Mouse (Mus musculus): Measurements from ENCODE around the gene Rab11fip3. TPM values are rescaled to one million over a fixed set of nuclear protein-coding genes. Genes with fewer than 3 reads are reported as not detected.

The Rab11fip3 gene
- polyA plus RNA-seq, 1 experiment: 15.2 TPM

- Histone ChIP-seq H3ac (ENCODE audit: control insufficient read depth, insufficient read length, low read depth) (no peak overlapping the region), H3K36me3 (ENCODE audit: control insufficient read depth, insufficient read depth) (no peaks in the 10 kb centered on the region), H3K27me3 (ENCODE audit: control insufficient read depth, insufficient read depth, insufficient read length) (no peaks in the 10 kb centered on the region), H3K79me3 (ENCODE audit: low read depth) (no peaks in the 10 kb centered on the region), H3K79me2 (ENCODE audit: control insufficient read depth, insufficient read depth) (no peaks in the 10 kb centered on the region), H3K4me3 (ENCODE audit: insufficient read depth, poor library complexity, severe bottlenecking) (no peak overlapping the region)
- TF ChIP-seq MAX (IDR thresholded peaks at IDR 0.05): no peak
- no peak for TF ChIP-seq CEBPB (IDR thresholded peaks at IDR 0.05; ENCODE audit: low read depth)
- no peak for TF ChIP-seq USF1 (IDR thresholded peaks at IDR 0.05; ENCODE audit: low read depth)
Observed at GRCm38 (mm10) chr17:26032037-26032436, 37.3 kb downstream of the Rab11fip3 start.

GRCm38 (mm10) chr17:26031583-26031982 lies 37.8 kb downstream of the Rab11fip3 start:
- H3K36me3 ChIP-seq (ENCODE audit: control insufficient read depth, insufficient read depth): no peaks in the 10 kb centered on the region
- H3K79me2 ChIP-seq (ENCODE audit: control insufficient read depth, insufficient read depth): no peaks in the 10 kb centered on the region
- no peak overlapping the region for H3ac ChIP-seq (ENCODE audit: control insufficient read depth, insufficient read length, low read depth)
- no peak overlapping the region for H3K4me3 ChIP-seq (ENCODE audit: insufficient read depth, poor library complexity, severe bottlenecking)
- TF ChIP-seq USF1 (IDR thresholded peaks at IDR 0.05; ENCODE audit: low read depth) (no peak), CTCF (IDR thresholded peaks at IDR 0.05; ENCODE audit: control insufficient read depth, insufficient read depth, insufficient read length) (no peak), MAX (IDR thresholded peaks at IDR 0.05) (no peak), MYOG (IDR thresholded peaks at IDR 0.05; ENCODE audit: control insufficient read depth, extremely low read depth, insufficient read length) (no peak), CEBPB (IDR thresholded peaks at IDR 0.05; ENCODE audit: low read depth) (no peak), FOSL1 (IDR thresholded peaks at IDR 0.05; ENCODE audit: insufficient read depth, low read length, poor library complexity, severe bottlenecking) (no peak), MYOD1 (IDR thresholded peaks at IDR 0.05; ENCODE audit: control insufficient read depth, insufficient read length, low read depth) (no peak)
- no peaks in the 10 kb centered on the region for H3K79me3 ChIP-seq (ENCODE audit: low read depth)
- H3K27me3 ChIP-seq (ENCODE audit: control insufficient read depth, insufficient read depth, insufficient read length): no peaks in the 10 kb centered on the region

GRCm38 (mm10) chr17:26028261-26028660 lies 41.1 kb downstream of the Rab11fip3 start:
- TF ChIP-seq USF1 (IDR thresholded peaks at IDR 0.05; ENCODE audit: low read depth) (no peak), CTCF (IDR thresholded peaks at IDR 0.05; ENCODE audit: control insufficient read depth, insufficient read depth, insufficient read length) (no peak), MAX (IDR thresholded peaks at IDR 0.05) (no peak), MYOG (IDR thresholded peaks at IDR 0.05; ENCODE audit: control insufficient read depth, extremely low read depth, insufficient read length) (no peak), FOSL1 (IDR thresholded peaks at IDR 0.05; ENCODE audit: insufficient read depth, low read length, poor library complexity, severe bottlenecking) (no peak), CEBPB (IDR thresholded peaks at IDR 0.05; ENCODE audit: low read depth) (no peak)
- Histone ChIP-seq H3K36me3 (ENCODE audit: control insufficient read depth, insufficient read depth) (peaks cover 4% of the 10 kb centered on the region), H3K79me2 (ENCODE audit: control insufficient read depth, insufficient read depth) (no peaks in the 10 kb centered on the region), H3K79me3 (ENCODE audit: low read depth) (no peaks in the 10 kb centered on the region), H3ac (ENCODE audit: control insufficient read depth, insufficient read length, low read depth) (no peak overlapping the region), H3K27me3 (ENCODE audit: control insufficient read depth, insufficient read depth, insufficient read length) (no peaks in the 10 kb centered on the region), H3K4me3 (ENCODE audit: insufficient read depth, poor library complexity, severe bottlenecking) (no peak overlapping the region)

- Histone ChIP-seq H3ac (ENCODE audit: control insufficient read depth, insufficient read length, low read depth) (no peak overlapping the region), H3K4me3 (ENCODE audit: insufficient read depth, poor library complexity, severe bottlenecking) (no peak overlapping the region), H3K27me3 (ENCODE audit: control insufficient read depth, insufficient read depth, insufficient read length) (no peaks in the 10 kb centered on the region), H3K36me3 (ENCODE audit: control insufficient read depth, insufficient read depth) (peaks cover 4% of the 10 kb centered on the region), H3K79me3 (ENCODE audit: low read depth) (no peaks in the 10 kb centered on the region), H3K79me2 (ENCODE audit: control insufficient read depth, insufficient read depth) (no peaks in the 10 kb centered on the region)
- TF ChIP-seq CTCF (IDR thresholded peaks at IDR 0.05; ENCODE audit: control insufficient read depth, insufficient read depth, insufficient read length) (no peak), MYOG (IDR thresholded peaks at IDR 0.05; ENCODE audit: control insufficient read depth, extremely low read depth, insufficient read length) (no peak), FOSL1 (IDR thresholded peaks at IDR 0.05; ENCODE audit: insufficient read depth, low read length, poor library complexity, severe bottlenecking) (no peak), USF1 (IDR thresholded peaks at IDR 0.05; ENCODE audit: low read depth) (no peak), CEBPB (IDR thresholded peaks at IDR 0.05; ENCODE audit: low read depth) (no peak), MYOD1 (IDR thresholded peaks at IDR 0.05; ENCODE audit: control insufficient read depth, insufficient read length, low read depth) (no peak), MAX (IDR thresholded peaks at IDR 0.05) (no peak)
Observed at GRCm38 (mm10) chr17:26024674-26025073, 44.7 kb downstream of the Rab11fip3 start.

GRCm38 (mm10) chr17:26023966-26024365 lies 45.4 kb downstream of the Rab11fip3 start:
- no peak overlapping the region for H3ac ChIP-seq (ENCODE audit: control insufficient read depth, insufficient read length, low read depth)
- H3K79me2 ChIP-seq (ENCODE audit: control insufficient read depth, insufficient read depth): no peaks in the 10 kb centered on the region
- peaks cover 4% of the 10 kb centered on the region for H3K36me3 ChIP-seq (ENCODE audit: control insufficient read depth, insufficient read depth)
- H3K27me3 ChIP-seq (ENCODE audit: control insufficient read depth, insufficient read depth, insufficient read length): no peaks in the 10 kb centered on the region
- H3K4me3 ChIP-seq (ENCODE audit: insufficient read depth, poor library complexity, severe bottlenecking): no peak overlapping the region
- TF ChIP-seq CTCF (IDR thresholded peaks at IDR 0.05; ENCODE audit: control insufficient read depth, insufficient read depth, insufficient read length) (no peak), MAX (IDR thresholded peaks at IDR 0.05) (no peak), CEBPB (IDR thresholded peaks at IDR 0.05; ENCODE audit: low read depth) (no peak), MYOG (IDR thresholded peaks at IDR 0.05; ENCODE audit: control insufficient read depth, extremely low read depth, insufficient read length) (no peak), MYOD1 (IDR thresholded peaks at IDR 0.05; ENCODE audit: control insufficient read depth, insufficient read length, low read depth) (no peak), USF1 (IDR thresholded peaks at IDR 0.05; ENCODE audit: low read depth) (no peak), FOSL1 (IDR thresholded peaks at IDR 0.05; ENCODE audit: insufficient read depth, low read length, poor library complexity, severe bottlenecking) (no peak)
- no peaks in the 10 kb centered on the region for H3K79me3 ChIP-seq (ENCODE audit: low read depth)

- H3K79me3 ChIP-seq (ENCODE audit: low read depth): no peaks in the 10 kb centered on the region
- H3K4me3 ChIP-seq (ENCODE audit: insufficient read depth, poor library complexity, severe bottlenecking): no peak overlapping the region
- peaks cover 5% of the 10 kb centered on the region for H3K36me3 ChIP-seq (ENCODE audit: control insufficient read depth, insufficient read depth)
- H3K27me3 ChIP-seq (ENCODE audit: control insufficient read depth, insufficient read depth, insufficient read length): no peaks in the 10 kb centered on the region
- H3ac ChIP-seq (ENCODE audit: control insufficient read depth, insufficient read length, low read depth): no peak overlapping the region
- H3K79me2 ChIP-seq (ENCODE audit: control insufficient read depth, insufficient read depth): no peaks in the 10 kb centered on the region
- TF ChIP-seq MYOD1 (IDR thresholded peaks at IDR 0.05; ENCODE audit: control insufficient read depth, insufficient read length, low read depth): no peak
- TF ChIP-seq CEBPB (IDR thresholded peaks at IDR 0.05; ENCODE audit: low read depth): no peak
- TF ChIP-seq MAX (IDR thresholded peaks at IDR 0.05): no peak
- TF ChIP-seq CTCF (IDR thresholded peaks at IDR 0.05; ENCODE audit: control insufficient read depth, insufficient read depth, insufficient read length): no peak
- no peak for TF ChIP-seq USF1 (IDR thresholded peaks at IDR 0.05; ENCODE audit: low read depth)
- TF ChIP-seq MYOG (IDR thresholded peaks at IDR 0.05; ENCODE audit: control insufficient read depth, extremely low read depth, insufficient read length): no peak
- TF ChIP-seq FOSL1 (IDR thresholded peaks at IDR 0.05; ENCODE audit: insufficient read depth, low read length, poor library complexity, severe bottlenecking): no peak
Observed at GRCm38 (mm10) chr17:26023181-26023580, 46.2 kb downstream of the Rab11fip3 start.
